Mouse (Mus musculus) megakaryocyte, embryonic 14.5 days (primary cell): ENCODE measurements around the gene Hmcn1.

ENCODE experiments used
- FLI1 ChIP-seq: IDR thresholded peaks from 2 replicates; pipeline ENCODE4 v1.6.1; 2012; ENCODE audit warnings: low read length, inconsistent platforms, mixed read lengths
- GATA1 ChIP-seq: IDR thresholded peaks from 3 replicates; pipeline ENCODE4 v1.6.1; 2012; ENCODE audit warnings: mixed read lengths, low read length, inconsistent platforms, borderline replicate concordance

- TF ChIP-seq GATA1, result no peak
- no peak for TF ChIP-seq FLI1
Measured at GRCm38 (mm10) chr1:150606173-150606572, 387.1 kb downstream of the Hmcn1 start.
